Mouse (Mus musculus): ENCODE data around the gene Ddc.

The Ddc gene

GRCm38 (mm10) chr11:11930527-11930926 is 32.6 kb upstream of the Ddc start:
- Histone ChIP-seq H3K36me3 (ENCODE audit: control insufficient read depth, insufficient read depth, low read length, poor library complexity, severe bottlenecking) (no peaks in the 10 kb centered on the region), H3K27me3 (ENCODE audit: control insufficient read depth, insufficient read depth, low read length, poor library complexity, severe bottlenecking) (no peaks in the 10 kb centered on the region)
- no peak for DNase-seq (ENCODE audit: low read depth, low spot score)

- DNase-seq (ENCODE audit: low read depth, low spot score): no peak
- Histone ChIP-seq H3K36me3 (ENCODE audit: control insufficient read depth, insufficient read depth, low read length, poor library complexity, severe bottlenecking) (no peaks in the 10 kb centered on the region), H3K27me3 (ENCODE audit: control insufficient read depth, insufficient read depth, low read length, poor library complexity, severe bottlenecking) (no peaks in the 10 kb centered on the region)
Observed at GRCm38 (mm10) chr11:11929059-11929458, 31.1 kb upstream of the Ddc start.

- Histone ChIP-seq H3K36me3 (ENCODE audit: control insufficient read depth, insufficient read depth, low read length, poor library complexity, severe bottlenecking) (no peaks in the 10 kb centered on the region), H3K27me3 (ENCODE audit: control insufficient read depth, insufficient read depth, low read length, poor library complexity, severe bottlenecking) (no peaks in the 10 kb centered on the region)
- DNase-seq (ENCODE audit: low read depth, low spot score): no peak
Observed at GRCm38 (mm10) chr11:11928586-11928985, 30.6 kb upstream of the Ddc start.

- Histone ChIP-seq H3K27me3 (ENCODE audit: control insufficient read depth, insufficient read depth, low read length, poor library complexity, severe bottlenecking) (no peaks in the 10 kb centered on the region), H3K36me3 (ENCODE audit: control insufficient read depth, insufficient read depth, low read length, poor library complexity, severe bottlenecking) (no peaks in the 10 kb centered on the region)
- no peak for DNase-seq (ENCODE audit: low read depth, low spot score)
Observed at GRCm38 (mm10) chr11:11923900-11924299, 26.0 kb upstream of the Ddc start.

GRCm38 (mm10) chr11:11923345-11923744 is 25.4 kb upstream of the Ddc start:
- no peaks in the 10 kb centered on the region for H3K36me3 ChIP-seq (ENCODE audit: control insufficient read depth, insufficient read depth, low read length, poor library complexity, severe bottlenecking)
- no peak for DNase-seq (ENCODE audit: low read depth, low spot score)
- no peaks in the 10 kb centered on the region for H3K27me3 ChIP-seq (ENCODE audit: control insufficient read depth, insufficient read depth, low read length, poor library complexity, severe bottlenecking)

- Histone ChIP-seq H3K36me3 (ENCODE audit: control insufficient read depth, insufficient read depth, low read length, poor library complexity, severe bottlenecking) (no peaks in the 10 kb centered on the region), H3K27me3 (ENCODE audit: control insufficient read depth, insufficient read depth, low read length, poor library complexity, severe bottlenecking) (no peaks in the 10 kb centered on the region)
- DNase-seq (ENCODE audit: low read depth, low spot score): no peak
Observed at GRCm38 (mm10) chr11:11922106-11922505, 24.2 kb upstream of the Ddc start.

GRCm38 (mm10) chr11:11907703-11908413 is 9.9 kb upstream of the Ddc start:
- DNase-seq (ENCODE audit: low read depth, low spot score): no peak
- no peaks in the 10 kb centered on the region for H3K27me3 ChIP-seq (ENCODE audit: control insufficient read depth, insufficient read depth, low read length, poor library complexity, severe bottlenecking)

GRCm38 (mm10) chr11:11905518-11905917 is 7.6 kb upstream of the Ddc start:
- H3K27me3 ChIP-seq (ENCODE audit: control insufficient read depth, insufficient read depth, low read length, poor library complexity, severe bottlenecking): no peaks in the 10 kb centered on the region
- DNase-seq (ENCODE audit: low read depth, low spot score): no peak
- no peaks in the 10 kb centered on the region for H3K36me3 ChIP-seq (ENCODE audit: control insufficient read depth, insufficient read depth, low read length, poor library complexity, severe bottlenecking)

More at GRCm38 (mm10) chr11:11907703-11908413, 9.9 kb upstream of the Ddc start:
- H3K36me3 ChIP-seq (ENCODE audit: control insufficient read depth, insufficient read depth, low read length, poor library complexity, severe bottlenecking): no peaks in the 10 kb centered on the region

- Histone ChIP-seq H3K36me3 (ENCODE audit: control insufficient read depth, insufficient read depth, low read length, poor library complexity, severe bottlenecking) (no peaks in the 10 kb centered on the region), H3K27me3 (ENCODE audit: control insufficient read depth, insufficient read depth, low read length, poor library complexity, severe bottlenecking) (no peaks in the 10 kb centered on the region)
- no peak for DNase-seq (ENCODE audit: low read depth, low spot score)
Observed at GRCm38 (mm10) chr11:11904995-11905394, 7.1 kb upstream of the Ddc start.

- DNase-seq (ENCODE audit: low read depth, low spot score): no peak
- no peaks in the 10 kb centered on the region for H3K27me3 ChIP-seq (ENCODE audit: control insufficient read depth, insufficient read depth, low read length, poor library complexity, severe bottlenecking)
- no peaks in the 10 kb centered on the region for H3K36me3 ChIP-seq (ENCODE audit: control insufficient read depth, insufficient read depth, low read length, poor library complexity, severe bottlenecking)
Observed at GRCm38 (mm10) chr11:11901509-11901908, 3.6 kb upstream of the Ddc start.

GRCm38 (mm10) chr11:11898496-11898895 is 552 bp upstream of the Ddc start:
- no peak for DNase-seq (ENCODE audit: low read depth, low spot score)
- Histone ChIP-seq H3K36me3 (ENCODE audit: control insufficient read depth, insufficient read depth, low read length, poor library complexity, severe bottlenecking) (no peaks in the 10 kb centered on the region), H3K27me3 (ENCODE audit: control insufficient read depth, insufficient read depth, low read length, poor library complexity, severe bottlenecking) (no peaks in the 10 kb centered on the region)

GRCm38 (mm10) chr11:11895479-11895878 is 2.5 kb downstream of the Ddc start:
- Histone ChIP-seq H3K36me3 (ENCODE audit: control insufficient read depth, insufficient read depth, low read length, poor library complexity, severe bottlenecking) (no peaks in the 10 kb centered on the region), H3K27me3 (ENCODE audit: control insufficient read depth, insufficient read depth, low read length, poor library complexity, severe bottlenecking) (no peaks in the 10 kb centered on the region)
- no peak for DNase-seq (ENCODE audit: low read depth, low spot score)

GRCm38 (mm10) chr11:11893769-11894168 is 4.2 kb downstream of the Ddc start:
- no peak for DNase-seq (ENCODE audit: low read depth, low spot score)
- no peaks in the 10 kb centered on the region for H3K36me3 ChIP-seq (ENCODE audit: control insufficient read depth, insufficient read depth, low read length, poor library complexity, severe bottlenecking)
- H3K27me3 ChIP-seq (ENCODE audit: control insufficient read depth, insufficient read depth, low read length, poor library complexity, severe bottlenecking): no peaks in the 10 kb centered on the region

- Histone ChIP-seq H3K27me3 (ENCODE audit: control insufficient read depth, insufficient read depth, low read length, poor library complexity, severe bottlenecking) (no peaks in the 10 kb centered on the region), H3K36me3 (ENCODE audit: control insufficient read depth, insufficient read depth, low read length, poor library complexity, severe bottlenecking) (no peaks in the 10 kb centered on the region)
- no peak for DNase-seq (ENCODE audit: low read depth, low spot score)
Observed at GRCm38 (mm10) chr11:11892993-11893602, 4.8 kb downstream of the Ddc start.

GRCm38 (mm10) chr11:11891832-11892231 is 6.1 kb downstream of the Ddc start:
- Histone ChIP-seq H3K27me3 (ENCODE audit: control insufficient read depth, insufficient read depth, low read length, poor library complexity, severe bottlenecking) (no peaks in the 10 kb centered on the region), H3K36me3 (ENCODE audit: control insufficient read depth, insufficient read depth, low read length, poor library complexity, severe bottlenecking) (no peaks in the 10 kb centered on the region)
- no peak for DNase-seq (ENCODE audit: low read depth, low spot score)
